Comparison of ENCODE assay signal across 8 mouse cellular contexts in the genomic region with DNA sequence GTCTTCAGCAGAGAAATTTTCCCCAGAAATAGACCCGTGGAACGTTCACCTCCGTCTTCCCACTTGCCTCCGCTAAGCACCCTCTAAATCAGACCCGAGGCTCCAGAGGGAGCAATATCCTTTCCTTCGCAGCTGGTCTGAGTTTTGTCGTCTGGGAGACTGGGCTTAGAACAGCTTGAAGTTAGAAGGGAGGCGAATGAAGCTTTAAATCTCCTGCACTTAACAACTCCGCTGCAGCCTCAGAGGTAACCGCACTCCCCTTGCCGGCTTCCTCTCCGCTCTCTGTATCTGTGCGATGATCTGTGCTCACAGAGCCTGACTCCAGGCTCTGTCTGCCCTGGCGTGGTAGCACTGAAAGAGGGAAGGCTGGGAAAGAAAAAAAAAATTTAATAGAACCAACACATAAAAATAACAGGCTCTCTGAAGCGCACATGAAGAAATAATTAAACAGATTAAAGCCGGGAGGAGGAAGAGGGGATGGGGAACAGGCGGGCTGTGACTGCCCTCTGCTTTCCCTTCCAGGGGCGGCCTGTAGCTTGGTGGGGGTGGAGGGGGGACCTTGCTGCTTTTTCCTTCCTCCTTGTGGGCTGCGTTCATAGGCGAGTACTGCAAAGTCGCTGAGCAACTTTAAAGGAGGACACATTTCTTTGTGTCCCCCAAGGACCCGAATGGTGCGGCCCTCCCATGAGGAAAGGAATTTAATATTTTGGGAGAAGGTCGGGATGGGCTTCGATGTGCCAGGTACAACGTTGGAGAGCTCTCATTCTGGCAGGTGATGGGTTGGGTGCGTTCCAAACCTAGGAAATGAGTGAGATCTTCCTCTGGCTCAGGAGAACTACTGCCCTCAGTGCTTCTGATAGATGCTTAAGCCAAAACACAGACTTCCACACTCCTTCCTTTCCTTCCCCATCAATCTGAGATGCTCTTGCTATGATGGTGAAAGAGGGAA.
DNase-seq lines count a peak whose midpoint lies in the region; ATAC-seq and TF ChIP-seq lines count a peak whose summit lies in the region.

No protein-coding gene starts in this region.

- no peak for TF ChIP-seq CTCF in brain, embryonic 14.5 days (IDR thresholded peaks at IDR 0.05; ENCODE audit: borderline replicate concordance, extremely low read depth, insufficient read depth, insufficient read length)

- 13% methylated on average over 27 of the region's 27 CpGs for WGBS in forebrain, embryonic 14.5 days
- WGBS in liver, embryonic 12.5 days (ENCODE audit: insufficient replicate concordance), result 6% methylated on average over 27 of the region's 27 CpGs
- 8% methylated on average over 27 of the region's 27 CpGs for WGBS in stomach, embryonic 14.5 days

- H3K27me3 ChIP-seq in forebrain, embryonic 14.5 days (replicated peaks; ENCODE audit: control insufficient read depth, insufficient read depth, low read length), result peaks cover 11% of the 10 kb centered on the region; the same call in 1 of the 2 replicates
- peaks cover 39% of the 10 kb centered on the region for H3K27me3 ChIP-seq in liver, embryonic 12.5 days (replicated peaks)
- no peaks in the 10 kb centered on the region for H3K27me3 ChIP-seq in stomach, embryonic 14.5 days (ENCODE audit: control insufficient read depth, insufficient read depth, low read length)

- no peak for TF ChIP-seq POLR2A in brain, embryonic 14.5 days (IDR thresholded peaks at IDR 0.05; ENCODE audit: borderline replicate concordance, extremely low read depth, insufficient read depth, insufficient read length, poor library complexity, severe bottlenecking)

- DNase-seq in CD4-positive, CD25-positive, alpha-beta regulatory T cell, adult 2 months (ENCODE audit: low read depth, low spot score), result peak; percentile 17
- DNase-seq in brain, embryonic 14.5 days (ENCODE audit: low read depth), result peak; percentile 58
- DNase-seq in forebrain, embryonic 14.5 days (ENCODE audit: low spot score), result peak; percentile 42
- no peak for DNase-seq in adrenal gland, postnatal 36 days
- no peak for DNase-seq in lung, postnatal 36 days

- no peak overlapping the region for H3K27ac ChIP-seq in forebrain, embryonic 14.5 days (ENCODE audit: low read depth, low read length)
- no peak overlapping the region for H3K27ac ChIP-seq in liver, embryonic 12.5 days
- H3K27ac ChIP-seq in stomach, embryonic 14.5 days (ENCODE audit: low read length), result no peak overlapping the region

- no peaks in the 10 kb centered on the region for H3K36me3 ChIP-seq in forebrain, embryonic 14.5 days (ENCODE audit: control insufficient read depth, insufficient read depth, low read length)
- no peaks in the 10 kb centered on the region for H3K36me3 ChIP-seq in liver, embryonic 12.5 days
- H3K36me3 ChIP-seq in stomach, embryonic 14.5 days (ENCODE audit: control insufficient read depth, insufficient read depth, low read length), result no peaks in the 10 kb centered on the region

- H3K9ac ChIP-seq in forebrain, embryonic 14.5 days (ENCODE audit: low read length), result peak overlapping the region; percentile 42; the same call in 1 of the 2 replicates
- H3K9ac ChIP-seq in liver, embryonic 12.5 days, result no peak overlapping the region
- H3K9ac ChIP-seq in stomach, embryonic 14.5 days (replicated peaks; ENCODE audit: low read depth, low read length), result no peak overlapping the region

- ATAC-seq in CD4-positive, CD25-positive, alpha-beta regulatory T cell, adult 4 months, result no peak
- no peak for ATAC-seq in forebrain, embryonic 14.5 days
- ATAC-seq in liver, embryonic 12.5 days, result no peak
- ATAC-seq in stomach, embryonic 14.5 days (ENCODE audit: insufficient number of reproducible peaks, insufficient read depth, low FRiP score, low read depth), result peak; percentile 28; the same call in 1 of the 2 replicates

- peak overlapping the region; percentile 31 for H3K4me2 ChIP-seq in forebrain, embryonic 14.5 days (ENCODE audit: low read length)
- peak overlapping the region; percentile 30 for H3K4me2 ChIP-seq in liver, embryonic 12.5 days
- peak overlapping the region; percentile 29 for H3K4me2 ChIP-seq in stomach, embryonic 14.5 days (replicated peaks; ENCODE audit: low read depth, low read length)

- H3K9me3 ChIP-seq in forebrain, embryonic 14.5 days (replicated peaks; ENCODE audit: control insufficient read depth, low read length), result 0 out of 2 replicates have a peak, but pooled peaks cover 5% of the 10 kb centered on the region
- no peaks in the 10 kb centered on the region for H3K9me3 ChIP-seq in liver, embryonic 12.5 days (replicated peaks)
- peaks cover 5% of the 10 kb centered on the region; the same call in 1 of the 2 replicates for H3K9me3 ChIP-seq in stomach, embryonic 14.5 days (ENCODE audit: control insufficient read depth, low read depth, low read length)

- H3K4me3 ChIP-seq in forebrain, embryonic 14.5 days (ENCODE audit: low read depth, low read length), result no peak overlapping the region
- no peak overlapping the region; the same call in 1 of the 2 replicates for H3K4me3 ChIP-seq in liver, embryonic 12.5 days
- H3K4me3 ChIP-seq in stomach, embryonic 14.5 days (ENCODE audit: low read depth, low read length), result no peak overlapping the region

- H3K4me1 ChIP-seq in forebrain, embryonic 14.5 days (ENCODE audit: control insufficient read depth, insufficient read depth, low read length), result no peaks in the 10 kb centered on the region
- H3K4me1 ChIP-seq in liver, embryonic 12.5 days, result no peaks in the 10 kb centered on the region
- 0 out of 2 replicates have a peak, but pooled peaks cover 3% of the 10 kb centered on the region for H3K4me1 ChIP-seq in stomach, embryonic 14.5 days (ENCODE audit: control insufficient read depth, insufficient read depth, low read length)

Comparison
In these comparisons a context has a peak if more than half of its experiments do, and no peak if none do; other contexts are left out.
1. DNase-seq: peak in CD4-positive, CD25-positive, alpha-beta regulatory T cell, adult 2 months (single experiment), brain, embryonic 14.5 days (single experiment) and forebrain, embryonic 14.5 days (single experiment); none in adrenal gland, postnatal 36 days (0 of 2) and lung, postnatal 36 days (single experiment).
2. Peak in every context shown above with its lines, with median percentiles within 50 percentile points of each other: H3K4me2 ChIP-seq.